Mouse (Mus musculus) small intestine, adult 2 months (tissue): ENCODE measurements around the gene Depp1. TPM values are rescaled to one million over a fixed set of nuclear protein-coding genes. Genes with fewer than 3 reads are reported as not detected.

ENCODE experiments used
- H3K27ac ChIP-seq: fragments of 200-500 bp; 2 replicates; pipeline ENCODE4 v1.5.1; 2012; ENCODE audit warnings: low read depth, low read length, control low read depth, inconsistent platforms; ENCODE audit not compliant: insufficient read depth
- H3K27me3 ChIP-seq: fragments of 200-500 bp; 2 replicates; pipeline ENCODE4 v1.6.1; 2012; ENCODE audit warnings: mild to moderate bottlenecking, moderate library complexity, low read length, inconsistent platforms; ENCODE audit not compliant: control insufficient read depth, insufficient read depth
- H3K36me3 ChIP-seq: fragments of 200-500 bp; 2 replicates; pipeline ENCODE4 v1.6.1; 2012; ENCODE audit warnings: mild to moderate bottlenecking, low read length, control low read depth, inconsistent platforms; ENCODE audit not compliant: control insufficient read depth, insufficient read depth
- H3K4me1 ChIP-seq: fragments of 200-500 bp; 2 replicates; pipeline ENCODE4 v1.6.1; 2012; ENCODE audit warnings: low read length, inconsistent platforms, mixed read lengths; ENCODE audit not compliant: control insufficient read depth, insufficient read depth, insufficient read length
- H3K4me3 ChIP-seq: fragments of 200-500 bp; 2 replicates; pipeline ENCODE4 v1.5.1; 2012; ENCODE audit warnings: low read depth, mild to moderate bottlenecking, control low read depth, inconsistent platforms, low read length, moderate library complexity
- CTCF ChIP-seq: fragments of 200-500 bp; IDR thresholded peaks from 2 replicates; pipeline ENCODE4 v1.5.1; 2012; ENCODE audit warnings: low read depth, mild to moderate bottlenecking, control low read depth, inconsistent platforms, low read length, moderate library complexity, mixed read lengths; ENCODE audit not compliant: insufficient replicate concordance, insufficient read length; ENCODE audit errors: extremely low read depth
- POLR2A ChIP-seq: fragments of 200-500 bp; IDR thresholded peaks from 2 replicates; pipeline ENCODE4 v1.6.1; 2012; ENCODE audit warnings: low read depth, mild to moderate bottlenecking, control low read depth, inconsistent platforms, low read length, moderate library complexity
- WGBS: fragments of 180-500 bp; shearing (Covaris S2); methylation state at CpG from one replicate; pipeline ENCODE4 v1.1.7; 2018; 5-methylcytosine and 5-hydroxymethylcytosine counted together
- polyA plus RNA-seq: library from polyadenylated mRNA; depleted of rRNA; stranded (reverse); fragments of >200 nt; gene quantifications from 2 replicates; pipeline ENCODE4 v1.2.3, GENCODE M21; 2012; rRNA removed

Gene Depp1
- polyA plus RNA-seq, 1 experiment, result 2.6 TPM

DNA sequence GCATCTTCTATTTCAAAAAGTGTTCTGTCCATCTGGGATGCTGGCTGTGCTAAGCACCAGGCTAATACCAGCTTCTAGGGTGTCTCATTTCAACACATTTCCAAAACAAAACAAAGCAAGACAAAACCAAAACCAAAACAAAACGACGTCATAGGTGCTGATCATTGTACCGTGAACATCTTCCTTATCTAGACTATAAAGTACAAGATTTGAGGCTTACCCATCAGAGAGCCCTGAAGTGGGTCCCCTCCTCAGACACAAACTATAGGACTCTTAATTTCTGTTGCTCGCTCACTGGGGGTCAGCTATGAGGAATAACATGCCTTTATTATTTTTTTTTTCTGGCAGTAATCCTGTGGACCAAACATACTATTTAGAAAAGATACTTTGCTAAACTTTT is 43.2 kb downstream of the Depp1 start:
- WGBS, result 53% methylated on average over 4 of the region's 4 CpGs
- TF ChIP-seq CTCF (no peak), POLR2A (no peak)

GRCm38 (mm10) chr6:116694346-116694745 is 43.9 kb downstream of the Depp1 start:
- no peak for TF ChIP-seq POLR2A
- no peak for TF ChIP-seq CTCF
- WGBS, result 80% methylated on average over 3 of the region's 3 CpGs
- no peak overlapping the region for H3K4me3 ChIP-seq
- H3K27me3 ChIP-seq, result no peaks in the 10 kb centered on the region
- H3K27ac ChIP-seq, result no peak overlapping the region
- H3K4me1 ChIP-seq, result no peaks in the 10 kb centered on the region; the same call in 1 of the 2 replicates
- no peaks in the 10 kb centered on the region for H3K36me3 ChIP-seq

More for the DNA sequence above, 43.2 kb downstream of the Depp1 start:
- no peaks in the 10 kb centered on the region for H3K27me3 ChIP-seq
- no peak overlapping the region for H3K27ac ChIP-seq
- H3K4me1 ChIP-seq, result no peaks in the 10 kb centered on the region; the same call in 1 of the 2 replicates
- H3K36me3 ChIP-seq, result no peaks in the 10 kb centered on the region
- no peak overlapping the region for H3K4me3 ChIP-seq

DNA sequence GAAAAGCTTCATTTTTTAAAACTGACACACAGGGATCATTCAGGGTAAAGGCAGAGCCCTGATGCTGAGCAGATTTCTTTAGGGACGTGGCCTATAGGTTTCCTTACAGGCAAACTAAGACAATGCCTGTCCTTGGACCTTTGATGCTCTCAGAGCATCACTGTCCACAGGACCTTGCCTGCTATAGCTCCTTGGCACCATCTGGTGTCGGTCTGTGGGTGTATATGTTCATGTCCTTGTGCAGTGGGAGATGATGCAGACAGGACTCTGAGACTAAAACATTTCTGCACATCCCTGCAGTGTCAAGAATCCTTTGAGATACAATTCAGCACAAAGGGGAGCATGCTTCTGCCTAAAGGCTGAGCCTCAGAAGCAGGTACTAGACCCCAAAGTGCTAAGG is 47.0 kb downstream of the Depp1 start:
- WGBS, result 43% methylated on average over 2 of the region's 2 CpGs
- H3K27ac ChIP-seq, result no peak overlapping the region
- no peaks in the 10 kb centered on the region for H3K27me3 ChIP-seq
- no peak overlapping the region for H3K4me3 ChIP-seq
- H3K36me3 ChIP-seq, result no peaks in the 10 kb centered on the region
- TF ChIP-seq CTCF, result peak; percentile 40; the same call in 1 of the 2 replicates
- no peak for TF ChIP-seq POLR2A
- no peaks in the 10 kb centered on the region; the same call in 1 of the 2 replicates for H3K4me1 ChIP-seq

DNA sequence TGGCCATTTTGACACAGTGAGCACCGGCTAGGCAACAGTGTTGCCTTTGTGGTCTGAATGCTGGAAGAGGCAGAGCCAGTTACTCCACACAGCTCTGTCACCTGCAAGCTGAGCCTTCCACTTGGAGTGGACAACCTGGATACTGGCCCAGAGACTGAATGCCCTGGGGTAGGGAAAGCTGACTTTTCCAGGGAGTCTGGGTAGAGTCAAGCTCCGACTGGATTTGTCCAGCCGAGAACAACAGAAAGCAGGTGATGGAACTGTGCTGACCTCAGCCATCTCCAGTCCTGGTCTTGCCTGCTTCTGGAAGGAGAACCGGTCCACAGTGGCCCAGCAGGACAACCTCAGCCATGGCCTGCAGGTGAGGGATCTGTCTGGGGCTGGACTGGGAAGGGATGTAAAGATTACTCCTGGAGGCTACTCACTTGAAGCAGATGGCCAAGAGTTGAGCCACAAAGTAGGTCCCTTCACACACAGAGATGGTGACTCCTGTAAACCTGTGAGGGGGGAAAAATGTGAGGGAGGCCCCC is 47.6 kb downstream of the Depp1 start:
- TF ChIP-seq CTCF (no peak), POLR2A (no peak)
- WGBS, result 91% methylated on average over 4 of the region's 4 CpGs
- no peak overlapping the region for H3K4me3 ChIP-seq
- no peaks in the 10 kb centered on the region for H3K36me3 ChIP-seq
- H3K4me1 ChIP-seq, result no peaks in the 10 kb centered on the region; the same call in 1 of the 2 replicates
- no peaks in the 10 kb centered on the region for H3K27me3 ChIP-seq
- H3K27ac ChIP-seq, result no peak overlapping the region

DNA sequence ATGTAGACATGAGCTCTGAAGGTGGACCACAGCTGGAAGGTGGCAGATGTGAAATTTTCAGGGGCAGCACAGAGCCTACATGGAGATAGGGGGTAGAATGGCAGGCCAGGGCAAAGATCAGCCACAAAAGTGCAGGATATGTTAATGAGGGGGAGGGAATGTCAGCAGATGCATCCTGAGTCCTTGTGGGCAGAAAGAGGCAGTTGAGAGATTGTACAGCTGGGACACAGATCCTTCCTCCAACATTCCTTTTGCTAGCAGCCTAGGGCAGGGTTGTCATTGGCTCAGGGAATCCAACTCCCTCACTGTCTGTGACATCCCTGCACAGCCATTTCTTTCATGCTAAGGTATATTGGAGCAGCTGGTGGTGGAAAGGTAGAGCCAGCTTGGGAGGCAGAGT is 50.4 kb downstream of the Depp1 start:
- H3K4me1 ChIP-seq, result no peaks in the 10 kb centered on the region
- no peaks in the 10 kb centered on the region for H3K27me3 ChIP-seq
- no peak overlapping the region for H3K27ac ChIP-seq
- no peak overlapping the region for H3K4me3 ChIP-seq
- no peaks in the 10 kb centered on the region for H3K36me3 ChIP-seq
- TF ChIP-seq POLR2A (no peak), CTCF (no peak)

Other genes starting within 250 kb of the Depp1 start
- 2.9 and 3.6 TPM in 2 replicates for gene Alox5, start 189.4 kb upstream of the Depp1 start, polyA plus RNA-seq
- gene Olfr211, start 161.5 kb upstream of the Depp1 start, polyA plus RNA-seq, result not detected in 2 replicates
- not detected in 2 replicates for gene Olfr212, start 144.1 kb upstream of the Depp1 start, polyA plus RNA-seq
- not detected in 2 replicates for gene Olfr213, start 112.2 kb upstream of the Depp1 start, polyA plus RNA-seq
- gene Gm5580, start 99.5 kb upstream of the Depp1 start, polyA plus RNA-seq, result 0.11 TPM in 1 of 2 replicates, not detected in the other
- gene Olfr214, start 96.4 kb upstream of the Depp1 start, polyA plus RNA-seq, result not detected in 2 replicates
- not detected in 2 replicates for gene Olfr215, start 66.4 kb upstream of the Depp1 start, polyA plus RNA-seq
- 1.3 and 2.9 TPM in 2 replicates for gene Zfp422, start 21.6 kb upstream of the Depp1 start, polyA plus RNA-seq
- gene Rassf4, start 23.3 kb downstream of the Depp1 start, polyA plus RNA-seq, result 3.7 and 4.4 TPM in 2 replicates
- gene Tmem72, start 66.3 kb downstream of the Depp1 start, polyA plus RNA-seq, result not detected in 2 replicates